8 mouse cellular contexts compared by ENCODE assay signal in genomic region chr3:41408821-41409737, GRCm38 (mm10).
DNase-seq lines count a peak whose midpoint lies in the region; ATAC-seq and TF ChIP-seq lines count a peak whose summit lies in the region.

No protein-coding gene starts in this region.

- H3K27me3 ChIP-seq in spleen, adult 2 months (ENCODE audit: control insufficient read depth, insufficient read depth, low read length), result no peaks in the 10 kb centered on the region
- H3K27me3 ChIP-seq in embryonic facial prominence, embryonic 10.5 days (replicated peaks; ENCODE audit: low read depth, poor library complexity, severe bottlenecking), result peaks cover 15% of the 10 kb centered on the region
- H3K27me3 ChIP-seq in limb, embryonic 13.5 days, result no peaks in the 10 kb centered on the region
- no peaks in the 10 kb centered on the region for H3K27me3 ChIP-seq in myocyte (ENCODE audit: control insufficient read depth, insufficient read depth, insufficient read length)

- intact Hi-C loops in heart, postnatal 14 days (cut with DNase I), result loop anchor here (5.0 kb wide), 3 partner anchors 42 to 182 kb away; no protein-coding TSS in a partner anchor

- ATAC-seq in limb, embryonic 13.5 days (ENCODE audit: low FRiP score, low read depth), result peak; percentile 45; the same call in 1 of the 2 replicates

- H3K79me2 ChIP-seq in myocyte (ENCODE audit: control insufficient read depth, insufficient read depth), result no peaks in the 10 kb centered on the region

- peak in 1 of 2 experiments; percentile 19 for DNase-seq in spleen, adult 2 months (ENCODE audit: low read depth in 1 of 2, low spot score in 2 of 2)
- DNase-seq in spleen, postnatal 4 days (ENCODE audit: low spot score in 2 of 2), result no peak
- DNase-seq in embryonic facial prominence, embryonic 10.5 days (ENCODE audit: low spot score), result no peak
- peak; percentile 12 to 23 for DNase-seq in heart, postnatal 14 days
- DNase-seq in ovary, postnatal 10 days (ENCODE audit: low spot score), result no peak
- DNase-seq in ovary, postnatal 36 days (ENCODE audit: low spot score), result no peak

- peak overlapping the region; percentile 66 for H3K4me2 ChIP-seq in limb, embryonic 13.5 days (replicated peaks)
- H3K4me2 ChIP-seq in myocyte (ENCODE audit: low read depth), result peak overlapping the region; percentile 53

- no peak for TF ChIP-seq CTCF in spleen, adult 2 months (IDR thresholded peaks at IDR 0.05; ENCODE audit: extremely low read depth, insufficient read depth, insufficient read length, insufficient replicate concordance)

- H3K36me3 ChIP-seq in spleen, adult 2 months (ENCODE audit: control insufficient read depth, insufficient read depth, low read length), result no peaks in the 10 kb centered on the region
- no peaks in the 10 kb centered on the region for H3K36me3 ChIP-seq in embryonic facial prominence, embryonic 10.5 days (replicated peaks)
- H3K36me3 ChIP-seq in limb, embryonic 13.5 days, result no peaks in the 10 kb centered on the region
- H3K36me3 ChIP-seq in myocyte (ENCODE audit: control insufficient read depth, insufficient read depth), result no peaks in the 10 kb centered on the region

- 43% methylated on average over 15 of the region's 15 CpGs for WGBS in spleen, adult 2 months
- 37% methylated on average over 15 of the region's 15 CpGs for WGBS in embryonic facial prominence, embryonic 10.5 days
- whole genome bisulfite sequencing in limb, embryonic 13.5 days, result 18% methylated on average over 15 of the region's 15 CpGs

- peaks cover 2% of the 10 kb centered on the region; the same call in 1 of the 2 replicates for H3K4me1 ChIP-seq in spleen, adult 2 months (ENCODE audit: control insufficient read depth, insufficient read depth, insufficient read length)
- peaks cover 13% of the 10 kb centered on the region for H3K4me1 ChIP-seq in embryonic facial prominence, embryonic 10.5 days
- peaks cover 12% of the 10 kb centered on the region for H3K4me1 ChIP-seq in limb, embryonic 13.5 days

- H3K9ac ChIP-seq in limb, embryonic 13.5 days, result peak overlapping the region; percentile 46; the same call in 1 of the 2 replicates

- no peak overlapping the region for H3K27ac ChIP-seq in spleen, adult 2 months (ENCODE audit: insufficient read depth, low read length)
- H3K27ac ChIP-seq in embryonic facial prominence, embryonic 10.5 days (replicated peaks), result peak overlapping the region; percentile 57
- H3K27ac ChIP-seq in limb, embryonic 13.5 days, result no peak overlapping the region

- H3K4me3 ChIP-seq in spleen, adult 2 months (ENCODE audit: extremely low read depth, insufficient read depth, insufficient read length), result peak overlapping the region; percentile 7; the same call in 1 of the 2 replicates
- H3K4me3 ChIP-seq in embryonic facial prominence, embryonic 10.5 days, result peak overlapping the region; percentile 54
- H3K4me3 ChIP-seq in limb, embryonic 13.5 days, result peak overlapping the region; percentile 39
- H3K4me3 ChIP-seq in myocyte, result no peak overlapping the region

- H3ac ChIP-seq in myocyte (ENCODE audit: control insufficient read depth, insufficient read length), result no peak overlapping the region

- H3K9me3 ChIP-seq in embryonic facial prominence, embryonic 10.5 days, result no peaks in the 10 kb centered on the region
- no peaks in the 10 kb centered on the region for H3K9me3 ChIP-seq in limb, embryonic 13.5 days

- no peak for TF ChIP-seq POLR2A in spleen, adult 2 months (IDR thresholded peaks at IDR 0.05; ENCODE audit: low read depth, low read length)
- TF ChIP-seq POLR2A in myocyte (IDR thresholded peaks at IDR 0.05; ENCODE audit: insufficient read length, low read depth), result no peak

TF ChIP-seq in myocyte, 11 proteins besides CTCF, POLR2A, EP300 and RAD21:
- TF ChIP-seq TCF12 (IDR thresholded peaks at IDR 0.05; ENCODE audit: insufficient read depth, poor library complexity, severe bottlenecking), result no peak

Comparison
In these comparisons a context has a peak if more than half of its experiments do, and no peak if none do; other contexts are left out.
1. DNase-seq: peak in heart, postnatal 14 days (2 of 2); none in spleen, postnatal 4 days (0 of 2), embryonic facial prominence, embryonic 10.5 days (single experiment), ovary, postnatal 10 days (single experiment) and ovary, postnatal 36 days (single experiment).